Mouse (Mus musculus): ENCODE results near the gene Phf20. TPM values are rescaled to one million over a fixed set of nuclear protein-coding genes. Genes with fewer than 3 reads are reported as not detected.

Phf20 gene
- total RNA-seq, 1 experiment from 2014 or later = 75.0 TPM

DNA sequence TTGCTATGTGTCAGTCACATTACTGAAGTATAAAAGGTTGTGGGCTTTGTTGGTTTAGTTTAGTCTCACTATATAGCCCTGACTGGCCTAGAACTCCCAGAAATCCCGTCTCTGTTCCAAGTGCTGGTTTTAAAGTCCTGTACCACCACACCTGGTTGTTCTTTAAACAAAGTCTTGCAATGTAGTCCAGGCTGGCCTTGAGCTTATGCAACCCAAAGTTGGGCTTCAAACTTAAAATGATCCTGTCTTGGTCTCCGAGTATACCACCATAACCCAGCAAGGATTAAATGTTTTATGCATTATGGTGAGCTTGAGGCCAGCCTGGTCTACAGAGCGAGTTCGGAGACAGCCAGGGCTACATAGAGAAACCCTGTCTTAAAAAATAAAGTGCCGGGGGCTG lies 113.7 kb downstream of the Phf20 start:
- ATAC-seq (replicated peaks; ENCODE audit: low read depth, poor library complexity, severe bottlenecking) = no peak

DNA sequence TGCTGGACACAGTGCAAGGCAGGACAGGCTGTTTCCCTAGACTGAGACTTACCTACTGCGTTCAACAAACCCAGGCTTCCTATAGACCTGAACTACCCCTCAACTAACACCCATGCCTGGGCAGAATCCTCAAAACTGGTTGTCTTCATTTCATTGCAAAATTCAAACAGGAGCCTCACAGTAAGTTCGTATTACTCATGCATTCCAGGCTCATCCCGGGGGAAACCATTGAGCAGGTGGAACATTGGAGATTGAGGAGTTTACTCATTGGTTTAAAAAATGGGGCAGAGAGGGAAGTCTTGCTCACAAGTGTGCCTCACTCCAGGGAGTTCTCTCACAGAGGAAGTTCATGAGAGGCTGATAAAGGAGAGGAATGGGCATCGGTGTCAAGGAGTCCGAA lies 114.2 kb downstream of the Phf20 start:
- ATAC-seq (replicated peaks; ENCODE audit: low read depth, poor library complexity, severe bottlenecking) = no peak

DNA sequence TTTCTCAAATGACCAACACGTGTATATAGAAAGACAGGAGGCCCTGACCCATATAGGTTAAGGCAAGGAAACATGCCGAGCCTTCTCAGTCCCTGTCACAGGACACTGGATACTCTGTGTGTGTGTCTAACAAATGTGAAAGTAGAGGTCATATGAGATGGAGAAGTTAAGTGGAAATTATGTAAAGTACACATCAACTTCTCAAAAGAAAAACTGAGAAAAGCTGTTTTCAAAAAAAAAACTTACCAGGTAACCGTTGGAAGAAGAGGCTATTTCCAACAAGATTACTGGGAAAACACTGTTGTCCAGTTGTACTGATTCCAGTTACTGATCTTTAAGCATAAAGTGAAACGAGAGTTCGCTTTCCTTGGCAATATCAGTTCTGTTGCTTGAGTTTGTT lies 114.7 kb downstream of the Phf20 start:
- ATAC-seq (replicated peaks; ENCODE audit: low read depth, poor library complexity, severe bottlenecking) = no peak

DNA sequence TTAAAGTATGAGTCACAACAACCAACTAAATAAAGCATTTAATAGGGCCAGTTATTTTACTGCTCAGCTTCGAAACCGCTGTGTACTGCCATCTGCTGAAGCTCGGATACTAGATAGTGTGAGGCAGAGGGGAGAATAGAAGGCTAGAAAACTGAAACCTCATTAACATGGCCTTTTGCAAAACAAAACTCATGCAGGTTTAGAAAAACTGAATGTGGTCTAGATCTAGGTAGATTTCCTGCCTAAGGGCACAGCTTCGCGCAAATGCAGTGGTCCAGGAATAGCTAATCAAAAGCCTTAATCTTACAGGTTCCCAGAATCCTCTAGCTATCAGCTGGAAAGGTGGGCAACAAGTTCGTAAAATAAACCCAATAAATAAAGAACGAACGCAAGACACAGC lies 115.2 kb downstream of the Phf20 start:
- no peak for ATAC-seq (replicated peaks; ENCODE audit: low read depth, poor library complexity, severe bottlenecking)

GRCm38 (mm10) chr2:156311841-156312291 lies 115.6 kb downstream of the Phf20 start:
- peak; percentile 27 for ATAC-seq (replicated peaks; ENCODE audit: low read depth, poor library complexity, severe bottlenecking)

- peak; percentile 93 for ATAC-seq (replicated peaks; ENCODE audit: low read depth, poor library complexity, severe bottlenecking)
Observed at GRCm38 (mm10) chr2:156312297-156312897, 116.1 kb downstream of the Phf20 start, which contains the start of the genes Cnbd2 and Scand1. Cnbd2 (plus strand) TSS chr2:156312299. Scand1 (minus strand) TSS chr2:156312704.

DNA sequence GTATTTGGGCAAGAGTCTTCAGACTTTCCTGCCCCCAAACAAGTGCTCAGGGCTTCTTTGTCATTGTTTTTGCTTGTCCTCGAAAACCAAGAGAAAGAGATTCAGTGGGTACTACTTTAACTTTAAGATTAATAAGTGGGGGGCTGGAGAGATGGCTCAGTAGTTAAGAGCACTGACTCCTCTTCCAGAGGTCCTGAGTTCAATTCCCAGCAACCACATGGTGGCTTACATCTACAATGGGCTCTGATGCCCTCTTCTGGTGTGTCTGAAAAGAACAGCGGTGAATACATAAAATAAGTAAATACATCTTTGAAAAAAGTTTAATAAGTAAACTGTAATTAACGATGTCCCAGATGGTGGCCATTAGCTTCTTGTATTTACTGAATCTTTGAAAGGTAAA lies 116.9 kb downstream of the Phf20 start:
- no peak for ATAC-seq (replicated peaks; ENCODE audit: low read depth, poor library complexity, severe bottlenecking)

GRCm38 (mm10) chr2:156314811-156315210 lies 118.5 kb downstream of the Phf20 start:
- ATAC-seq (replicated peaks; ENCODE audit: low read depth, poor library complexity, severe bottlenecking) = no peak

DNA sequence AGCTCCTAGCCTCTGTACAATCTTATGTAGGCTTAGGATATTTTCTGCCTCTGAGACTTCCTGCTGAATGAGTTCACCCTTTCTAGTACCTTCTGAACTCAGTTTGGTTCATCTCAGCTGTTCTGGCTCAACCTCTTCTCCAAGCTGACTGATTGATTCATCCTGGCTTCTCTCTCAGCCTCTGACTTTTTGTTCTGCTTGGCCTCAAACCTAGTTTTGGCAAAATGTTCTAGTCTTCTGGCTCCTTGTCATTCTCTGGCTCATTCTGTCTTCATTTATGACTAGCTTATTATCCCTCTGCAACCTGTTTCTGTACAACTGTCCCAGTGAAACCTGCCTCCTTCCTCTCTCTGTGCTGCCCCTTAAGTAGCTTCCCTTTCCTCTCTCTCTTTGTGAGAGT lies 122.2 kb downstream of the Phf20 start:
- no peak for ATAC-seq (replicated peaks; ENCODE audit: low read depth, poor library complexity, severe bottlenecking)

GRCm38 (mm10) chr2:156321538-156321937 lies 125.3 kb downstream of the Phf20 start:
- no peak for ATAC-seq (replicated peaks; ENCODE audit: low read depth, poor library complexity, severe bottlenecking)

DNA sequence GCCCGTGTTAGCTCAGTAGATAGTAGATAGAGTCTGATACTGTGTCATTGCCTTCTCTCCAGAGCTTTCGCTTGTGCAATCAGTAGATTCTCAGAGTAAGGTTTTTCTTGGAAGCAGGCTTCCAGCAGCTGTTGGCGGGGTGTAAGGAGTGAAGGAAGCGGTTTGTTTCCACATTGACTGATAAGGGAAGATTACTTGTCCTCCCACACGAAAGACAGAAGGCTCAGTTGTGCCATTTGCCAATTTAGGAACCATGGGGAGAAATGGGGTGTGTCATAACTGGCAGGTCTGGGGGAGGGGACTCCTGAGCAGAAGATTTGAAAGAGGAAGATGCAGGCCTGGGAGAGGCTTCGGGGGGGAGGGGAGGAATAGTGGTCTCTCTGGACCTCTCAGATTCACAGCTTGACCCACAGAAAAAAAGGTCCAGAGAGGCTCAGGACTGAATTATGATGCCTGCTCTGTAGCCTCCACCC lies 127.9 kb downstream of the Phf20 start:
- ATAC-seq (replicated peaks; ENCODE audit: low read depth, poor library complexity, severe bottlenecking) = peak; percentile 90

DNA sequence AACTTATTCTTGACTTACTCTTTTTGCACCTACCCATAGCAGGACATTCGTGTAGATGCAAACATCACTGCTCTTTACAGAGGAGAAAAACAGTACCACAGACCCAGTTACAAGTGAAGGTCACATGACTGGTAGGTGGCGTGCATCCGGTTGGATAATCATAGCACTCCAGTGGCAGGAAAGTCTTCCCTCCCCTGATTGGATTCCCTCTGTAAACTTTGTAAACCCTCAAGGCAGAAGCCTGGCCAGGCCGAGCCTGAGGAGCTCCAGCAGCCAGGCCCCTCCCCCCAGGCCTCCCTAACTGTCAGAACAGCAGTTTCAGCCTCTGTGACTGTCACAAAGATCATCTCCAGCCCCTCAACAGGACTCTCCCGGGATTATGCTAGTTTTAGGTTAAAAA lies 128.4 kb downstream of the Phf20 start:
- ATAC-seq (replicated peaks; ENCODE audit: low read depth, poor library complexity, severe bottlenecking) = peak; percentile 57

DNA sequence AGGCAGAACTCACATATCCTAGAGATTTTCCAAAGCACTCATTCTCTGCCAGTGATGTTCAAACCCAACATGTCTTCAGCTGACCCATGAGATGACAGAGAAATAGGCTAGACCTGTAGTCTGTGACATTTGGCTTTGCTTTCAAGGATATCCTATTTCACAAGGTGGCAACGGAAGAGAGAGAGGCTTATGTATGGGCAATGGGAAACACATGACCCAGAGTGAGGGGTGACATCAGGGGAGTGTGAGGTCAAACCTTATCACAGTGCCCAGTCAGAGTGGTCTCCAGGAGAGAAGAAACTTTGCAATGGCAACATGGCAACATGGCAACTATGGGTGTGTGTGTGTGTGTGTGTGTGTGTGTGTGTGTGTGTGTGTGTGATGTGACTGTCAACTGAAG lies 134.4 kb downstream of the Phf20 start:
- no peak for ATAC-seq (replicated peaks; ENCODE audit: low read depth, poor library complexity, severe bottlenecking)

- ATAC-seq (replicated peaks; ENCODE audit: low read depth, poor library complexity, severe bottlenecking) = no peak
Observed at GRCm38 (mm10) chr2:156331446-156331965, 135.2 kb downstream of the Phf20 start.

DNA sequence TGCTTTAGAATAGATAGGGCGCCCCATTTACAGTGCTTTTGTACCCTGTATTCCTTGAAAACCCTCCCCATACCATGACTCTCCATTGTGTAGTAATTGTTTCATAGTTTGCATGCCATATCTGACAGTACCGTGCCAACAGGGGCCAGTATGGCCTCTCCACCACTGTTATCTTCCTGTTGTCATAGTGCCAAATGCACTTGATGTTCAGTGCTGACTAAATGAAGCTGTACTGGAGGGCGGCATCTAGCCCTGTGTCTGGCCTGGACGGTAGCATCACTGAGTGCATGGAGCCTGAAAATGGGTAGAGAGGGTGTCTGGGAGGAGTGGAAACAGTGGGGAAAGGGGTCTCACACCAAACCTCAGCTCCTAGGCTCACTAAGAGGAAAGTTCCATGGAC lies 143.8 kb downstream of the Phf20 start:
- ATAC-seq (replicated peaks; ENCODE audit: low read depth, poor library complexity, severe bottlenecking) = no peak

DNA sequence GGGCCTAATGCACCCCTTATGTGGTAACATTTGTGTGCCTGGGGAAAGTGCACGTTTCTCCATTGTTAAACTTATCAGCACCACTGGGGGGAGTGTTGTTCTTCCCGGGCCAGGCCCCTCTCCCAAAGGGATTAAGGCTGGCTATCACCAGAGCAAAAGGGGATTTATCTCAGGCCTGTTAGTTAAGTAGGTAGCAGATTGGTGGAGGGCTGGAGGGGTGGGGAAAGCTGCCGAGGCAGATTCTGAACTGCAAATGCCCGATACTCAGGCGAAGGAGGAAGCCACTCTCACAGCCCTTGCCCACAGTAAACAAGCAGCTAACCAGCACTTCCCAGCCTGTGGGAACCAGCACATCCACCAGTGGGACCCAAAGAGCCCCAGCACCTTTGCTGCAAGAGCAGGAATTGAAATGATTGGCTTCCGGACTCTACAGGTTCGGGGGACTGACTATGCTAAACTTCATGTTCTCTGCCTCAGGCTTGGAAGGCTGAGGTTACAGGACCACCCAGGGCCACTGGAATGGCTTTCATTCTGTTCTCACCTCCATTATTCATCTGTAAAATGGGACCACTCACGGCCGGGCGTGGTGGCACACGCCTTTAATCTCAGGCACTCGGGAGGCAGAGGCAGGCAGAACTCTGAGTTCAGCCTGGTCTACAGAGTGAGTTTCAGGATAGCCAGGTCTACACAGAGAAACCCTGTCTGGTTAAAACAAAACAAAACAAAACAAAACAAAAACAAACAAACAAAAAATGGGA lies 148.7 kb downstream of the Phf20 start:
- peak; percentile 63 for ATAC-seq (replicated peaks; ENCODE audit: low read depth, poor library complexity, severe bottlenecking)

DNA sequence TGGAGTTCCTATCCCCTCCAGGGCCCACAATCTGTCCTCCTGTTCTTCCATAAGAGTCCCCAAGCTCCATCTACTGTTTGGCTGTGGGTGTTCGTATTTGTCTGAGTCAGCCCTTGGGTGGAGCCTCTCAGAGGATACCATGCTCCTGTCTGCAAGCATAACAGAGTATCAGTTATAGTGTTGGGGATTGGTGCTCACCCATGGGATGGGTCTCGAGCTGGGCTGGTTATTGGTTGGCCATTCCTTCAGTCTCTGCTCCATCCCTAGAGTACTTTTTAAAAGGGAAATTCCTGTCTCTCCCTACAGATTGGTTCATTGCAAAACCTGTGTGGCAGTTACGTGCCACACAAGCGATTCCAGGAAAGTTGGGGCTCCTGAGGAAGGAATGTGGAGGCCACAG lies 152.5 kb downstream of the Phf20 start:
- no peak for ATAC-seq (replicated peaks; ENCODE audit: low read depth, poor library complexity, severe bottlenecking)

DNA sequence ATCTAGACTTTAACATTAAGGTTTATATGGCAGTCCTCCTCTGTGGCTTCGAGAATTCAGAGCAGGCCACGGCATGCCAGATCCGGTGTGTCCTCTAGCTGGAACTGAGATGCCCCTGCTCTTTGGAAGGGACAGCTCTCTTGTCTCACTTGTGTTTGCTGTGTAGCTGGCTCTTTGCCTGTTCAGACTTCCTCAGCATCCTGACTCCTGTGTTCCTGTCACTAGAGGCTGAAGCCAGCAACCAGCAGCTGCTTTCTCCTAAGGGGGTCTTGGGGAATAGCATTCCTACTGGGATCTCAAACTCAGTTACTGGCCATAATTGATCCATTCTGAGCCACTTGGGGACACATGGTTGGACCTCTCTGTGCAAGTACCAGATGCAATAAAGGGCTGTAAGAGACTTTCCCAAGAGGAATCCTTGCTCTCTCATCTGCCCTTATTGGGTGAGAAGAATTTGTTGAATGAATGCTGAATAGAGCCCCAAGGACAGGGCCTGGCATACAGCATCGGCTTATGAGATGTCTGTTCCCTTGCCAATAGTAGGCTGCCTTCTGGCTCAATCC lies 153.1 kb downstream of the Phf20 start:
- no peak for ATAC-seq (replicated peaks; ENCODE audit: low read depth, poor library complexity, severe bottlenecking)

DNA sequence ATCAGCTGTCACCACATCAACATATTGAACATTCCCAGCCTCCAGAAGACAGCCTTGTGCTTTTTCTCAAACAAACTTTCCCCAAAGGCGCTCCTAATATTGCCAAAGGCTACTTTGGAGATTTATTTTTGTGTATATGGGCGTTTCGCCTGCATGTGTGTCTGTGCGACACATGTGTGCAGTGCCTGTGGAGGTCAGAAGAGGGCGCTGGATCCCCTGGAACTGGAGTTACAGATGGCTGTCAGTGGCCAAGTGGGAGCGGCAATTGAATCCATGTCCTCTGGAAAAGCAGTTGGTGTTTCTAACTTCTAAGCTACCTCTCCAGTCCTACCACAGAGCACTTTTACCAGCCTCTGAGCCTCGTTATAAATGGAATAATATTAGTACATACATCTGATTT lies 155.0 kb downstream of the Phf20 start:
- no peak for ATAC-seq (replicated peaks; ENCODE audit: low read depth, poor library complexity, severe bottlenecking)

GRCm38 (mm10) chr2:156352413-156353165 lies 156.3 kb downstream of the Phf20 start:
- ATAC-seq (replicated peaks; ENCODE audit: low read depth, poor library complexity, severe bottlenecking) = no peak
